Mouse (Mus musculus) megakaryocyte-erythroid progenitor cell, adult 5-6 weeks (primary cell): ENCODE measurements around the gene Soat1. TPM values are rescaled to one million over a fixed set of nuclear protein-coding genes. Genes with fewer than 3 reads are reported as not detected.
A peak's percentile ranks its signal among the peaks of the same experiment; 100 is the strongest.
"Not testable (repeated sequence)": the region's sequence is repeated elsewhere in the genome, so short reads cannot be mapped to it uniquely, and the experiment has no call there.

Experiments used
- ATAC-seq: replicated peaks from 2 replicates; pipeline ENCODE4 v1.8.0; 2016; ENCODE audit warnings: mild to moderate bottlenecking, inconsistent platforms; ENCODE audit not compliant: severe bottlenecking, poor library complexity, low FRiP score, low TSS enrichment
- total RNA-seq, 2 experiments: library from RNA; stranded (forward) in 1 of 2; stranded (reverse) in 1 of 2; fragments of 200-1000, 215-1000 nt in 1 of 2; fragments of >200 nt in 1 of 2; fragmentation: Nextera tagmentation in 1 of 2; gene quantifications; 2 replicates each; pipeline ENCODE4 v1.2.3; 2014 to 2017

The Soat1 gene
- total RNA-seq, 2 experiments from 2014 or later = 0.22 to 1.4 TPM

DNA sequence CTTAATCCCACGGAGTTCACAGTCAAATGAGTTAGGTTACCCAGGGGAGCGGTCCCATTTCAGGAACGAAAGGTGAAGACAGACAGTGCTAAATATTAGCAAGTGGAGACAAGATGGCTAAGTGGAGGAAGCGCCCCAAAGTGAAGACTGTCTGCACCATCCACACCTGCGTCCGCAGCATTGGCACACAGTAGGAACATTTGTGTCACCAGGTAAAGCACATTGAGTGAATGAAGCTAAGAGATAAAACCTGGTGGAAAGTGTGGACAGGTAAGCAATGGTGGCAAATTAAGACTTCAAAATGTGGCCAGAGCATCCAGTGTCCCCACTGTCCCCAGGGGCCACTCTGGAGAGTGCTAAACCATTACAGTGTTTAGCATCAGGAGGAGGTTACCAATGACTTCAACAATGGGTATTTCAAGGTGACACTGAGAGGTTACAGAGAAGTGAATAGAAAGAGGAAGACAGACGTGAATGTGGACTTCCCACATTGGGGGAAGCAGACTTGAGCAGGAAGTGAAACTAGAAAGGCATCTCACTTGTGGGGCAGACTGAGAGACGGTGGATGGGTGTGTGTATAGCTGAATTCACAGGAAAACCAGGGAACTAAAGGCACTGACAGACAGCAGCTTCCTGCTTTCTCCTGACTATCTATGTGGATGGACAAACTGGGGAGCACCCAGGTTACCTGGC lies 37.0 kb downstream of the Soat1 start:
- no peak for ATAC-seq

DNA sequence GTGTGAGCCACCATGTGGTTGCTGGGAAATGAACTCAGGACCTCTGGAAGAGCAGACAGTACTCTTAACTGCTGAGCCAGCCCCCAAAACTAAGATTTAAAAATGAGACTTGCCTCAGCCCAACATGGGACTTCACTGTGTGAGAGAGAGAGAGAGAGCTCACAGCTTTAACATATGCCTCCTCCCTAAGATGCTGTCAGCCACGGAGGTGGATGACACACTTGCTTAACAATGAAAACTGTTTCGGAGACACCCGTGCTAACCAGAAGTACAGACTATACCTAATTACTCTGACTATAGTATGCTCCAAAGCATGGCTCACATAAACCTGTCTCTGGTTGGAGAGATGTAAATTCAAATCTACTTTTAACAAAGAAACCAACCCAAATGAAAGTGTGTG lies 40.6 kb downstream of the Soat1 start:
- no peak for ATAC-seq

DNA sequence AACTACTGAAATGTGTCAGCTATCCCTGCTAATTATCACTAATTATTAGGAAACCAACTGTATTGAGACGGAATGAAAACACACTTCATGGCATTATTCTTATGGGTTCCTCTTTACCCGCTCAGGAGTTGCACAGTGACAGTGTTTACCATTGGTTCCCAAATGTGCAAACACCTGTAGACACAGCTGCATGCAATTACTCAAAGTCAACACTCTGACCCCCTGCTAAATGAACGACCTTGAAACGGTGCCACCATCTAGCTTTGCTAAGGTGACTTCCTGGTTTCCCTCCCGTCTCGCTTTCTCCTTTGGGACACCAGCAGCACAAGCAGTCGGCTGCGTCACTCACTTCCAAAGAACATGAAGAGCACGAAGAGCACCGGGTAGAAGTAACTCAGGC lies 41.6 kb downstream of the Soat1 start:
- no peak for ATAC-seq

DNA sequence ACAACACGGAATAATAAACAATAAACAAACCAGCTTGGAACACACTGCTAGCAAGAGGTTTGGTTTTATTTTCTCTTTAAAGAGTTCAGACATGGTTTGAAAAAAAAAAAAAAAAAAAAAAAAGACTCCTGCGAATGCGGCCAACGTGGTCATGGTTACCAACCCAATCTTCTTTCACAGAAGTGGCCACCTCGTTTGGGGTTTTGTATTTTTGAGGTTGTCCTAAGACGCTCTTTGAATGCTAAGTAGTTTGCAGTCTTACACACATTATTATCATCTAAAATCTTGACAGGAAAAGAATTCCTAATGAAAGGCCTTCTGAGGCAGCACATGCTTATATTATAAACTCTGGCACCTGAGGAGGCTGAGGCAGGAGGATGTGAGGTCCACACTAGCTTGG lies 45.7 kb downstream of the Soat1 start:
- ATAC-seq = no peak

DNA sequence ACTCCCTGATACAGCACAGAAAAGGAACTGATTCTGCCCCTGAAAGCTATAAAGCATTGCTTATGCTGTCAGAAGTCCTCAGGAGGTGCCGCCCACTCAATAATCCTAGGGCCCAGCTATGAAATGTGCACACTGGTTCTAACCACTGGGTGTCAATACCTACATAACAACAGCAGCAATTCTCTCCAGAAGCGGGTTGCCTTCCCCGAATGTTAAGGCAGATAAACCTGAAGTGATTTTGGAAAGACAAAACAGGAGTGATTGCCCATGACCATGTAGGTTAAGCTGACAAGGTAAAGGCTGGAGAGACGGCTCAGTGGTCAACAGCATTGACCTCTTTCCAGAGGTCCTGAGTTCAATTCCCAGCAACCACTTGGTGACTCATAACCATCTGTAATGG lies 48.4 kb downstream of the Soat1 start:
- no peak for ATAC-seq

DNA sequence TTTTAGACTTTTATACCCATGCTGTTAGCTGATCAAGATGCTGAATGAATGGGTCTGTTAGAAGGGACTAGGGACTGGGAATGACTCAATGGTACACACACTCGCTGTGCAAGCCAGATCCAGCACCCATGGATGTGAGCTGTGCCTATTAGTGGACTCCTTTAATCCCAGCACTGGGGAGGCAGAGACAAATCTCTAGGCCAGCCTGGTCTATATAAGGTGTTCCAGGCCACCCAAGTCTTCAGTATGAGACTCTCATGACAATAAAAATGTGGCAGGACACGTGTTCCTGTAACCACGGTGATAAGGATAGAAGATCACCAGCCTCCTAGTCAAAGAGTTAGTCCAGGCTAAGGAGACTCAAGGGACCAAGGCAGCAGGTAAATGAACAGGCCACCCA lies 50.1 kb downstream of the Soat1 start:
- no peak for ATAC-seq

DNA sequence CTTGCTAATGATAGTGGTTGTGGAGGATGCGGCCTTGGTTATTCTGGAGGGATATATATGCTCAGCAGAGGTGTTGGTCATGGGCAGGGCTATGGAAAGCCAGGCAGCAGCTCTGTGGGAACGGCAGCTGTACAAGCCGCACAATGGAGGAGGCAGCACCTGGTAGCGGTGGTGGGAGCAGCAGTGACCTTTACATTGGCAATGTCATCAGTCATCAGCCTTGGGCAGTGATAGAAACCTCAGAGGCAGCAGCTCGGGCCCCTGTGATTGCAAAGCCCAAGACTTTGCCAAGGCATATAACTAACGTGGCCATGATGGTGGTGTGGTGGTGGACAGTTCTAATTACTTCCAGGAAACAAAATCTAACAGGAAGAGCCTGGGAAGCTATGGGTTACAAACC lies 50.6 kb downstream of the Soat1 start:
- ATAC-seq = no peak

DNA sequence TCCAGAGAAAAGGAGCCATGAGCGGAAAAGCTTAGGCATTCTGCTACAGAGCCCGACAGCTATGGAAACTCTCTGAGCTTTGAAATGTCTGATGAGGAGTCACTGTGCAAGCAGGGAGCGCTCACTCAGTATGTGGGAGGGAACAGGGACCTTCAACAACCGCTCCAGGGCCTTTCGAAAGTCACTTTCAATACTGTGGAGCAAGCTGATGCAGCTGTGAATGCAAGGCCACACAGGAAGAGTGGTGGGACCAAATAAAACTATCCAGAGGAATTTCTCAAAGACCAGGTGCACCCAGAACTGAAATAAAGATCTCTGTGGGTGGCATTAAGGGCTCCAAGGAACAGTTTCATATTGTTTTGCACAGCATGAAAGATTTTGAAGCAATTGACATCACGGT lies 51.3 kb downstream of the Soat1 start:
- no peak for ATAC-seq

DNA sequence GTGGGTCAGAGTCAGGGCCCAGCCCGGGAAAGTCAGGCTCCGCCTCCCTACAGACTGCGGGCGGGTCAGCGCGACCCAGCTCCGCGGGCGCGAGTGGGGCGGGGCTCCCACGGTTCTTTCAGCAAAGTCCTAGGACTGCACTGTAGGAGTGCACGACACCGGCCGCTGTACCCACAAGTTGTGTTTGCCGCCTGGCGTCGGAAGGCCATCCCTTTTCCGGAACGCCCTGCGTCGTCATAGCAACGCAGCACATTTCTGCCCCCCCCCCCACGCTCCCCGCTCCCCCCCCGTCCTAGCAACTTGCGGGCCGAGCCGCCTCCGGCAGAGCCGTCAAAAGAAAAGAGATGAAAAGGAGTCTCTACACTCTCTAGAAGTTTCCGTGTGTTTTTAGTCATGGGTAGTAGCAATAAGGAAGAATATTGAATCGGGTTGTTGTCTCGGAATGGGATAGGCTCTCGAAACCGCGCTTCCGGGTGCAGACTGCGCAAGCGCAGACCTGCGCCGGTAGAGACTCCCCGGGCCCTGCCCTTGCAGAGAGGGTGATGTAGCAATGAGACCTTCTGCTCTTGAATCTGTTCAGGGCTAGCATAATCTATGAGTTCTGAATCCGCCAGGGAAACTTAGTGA lies 53.3 kb downstream of the Soat1 start, which contains the start of gene Axdnd1:
Gene Axdnd1 (minus strand): TSS at position 489 of the 627 bp plus-strand sequence.
- peak; percentile 94 for ATAC-seq

DNA sequence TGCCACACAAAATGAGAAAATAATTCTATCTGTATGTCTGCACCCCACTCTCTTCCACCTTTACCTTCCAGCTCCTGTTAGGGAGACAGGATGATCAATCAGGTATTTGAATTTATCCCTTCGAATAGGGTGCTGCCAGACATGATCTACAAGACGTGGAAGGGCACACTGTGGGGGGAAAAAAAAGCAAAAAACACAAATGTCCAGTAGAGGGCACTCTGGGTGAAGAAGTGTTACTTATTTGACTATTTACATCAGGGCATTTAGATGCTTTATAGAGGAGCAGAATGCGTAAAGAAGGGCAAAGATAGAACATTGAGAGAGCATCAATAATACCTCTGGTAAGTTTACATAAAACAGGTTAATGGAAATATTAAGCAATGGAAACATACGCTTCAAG lies 56.0 kb downstream of the Soat1 start:
- no peak for ATAC-seq

DNA sequence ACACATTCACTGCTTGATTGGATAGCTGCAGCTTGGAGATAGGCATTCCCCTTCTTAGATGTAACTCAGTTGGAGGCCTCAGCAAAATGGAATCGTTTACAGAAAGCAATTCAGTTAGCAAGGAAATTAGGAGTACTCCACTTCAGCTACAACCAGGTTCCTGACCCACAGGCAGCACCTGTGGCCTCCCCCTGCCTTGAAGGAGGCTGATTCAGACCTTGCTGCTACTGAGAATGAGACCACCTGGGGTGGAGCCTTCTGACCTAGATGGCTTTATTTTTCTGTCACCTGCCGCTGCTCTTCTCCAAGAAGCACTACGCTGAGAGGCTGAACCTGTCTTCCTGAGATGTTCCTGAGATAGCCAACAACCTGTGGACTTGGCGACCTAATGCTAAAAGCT lies 65.6 kb downstream of the Soat1 start:
- 0 out of 2 replicates have a peak, but pooled peaks have one; percentile 46 for ATAC-seq

DNA sequence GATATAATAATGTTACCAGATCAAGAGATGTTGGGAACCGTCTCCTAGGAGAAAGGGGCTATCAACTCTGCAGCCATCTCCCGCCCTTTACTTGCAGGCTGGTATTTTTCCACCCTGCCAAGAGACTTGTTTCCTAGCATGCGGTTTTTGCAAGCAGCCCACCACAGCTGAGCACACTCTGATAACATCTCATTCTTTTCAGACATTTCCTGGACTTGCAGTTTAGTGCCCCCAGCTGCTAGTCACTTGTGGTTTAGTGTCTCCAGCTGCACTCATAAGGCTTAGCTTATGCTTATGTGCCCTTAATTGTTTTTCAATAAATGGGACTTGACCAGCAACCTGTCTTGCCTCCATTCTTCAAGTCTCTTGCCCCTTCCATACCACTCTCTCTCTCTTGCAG lies 66.1 kb downstream of the Soat1 start:
- ATAC-seq = peak; percentile 68

DNA sequence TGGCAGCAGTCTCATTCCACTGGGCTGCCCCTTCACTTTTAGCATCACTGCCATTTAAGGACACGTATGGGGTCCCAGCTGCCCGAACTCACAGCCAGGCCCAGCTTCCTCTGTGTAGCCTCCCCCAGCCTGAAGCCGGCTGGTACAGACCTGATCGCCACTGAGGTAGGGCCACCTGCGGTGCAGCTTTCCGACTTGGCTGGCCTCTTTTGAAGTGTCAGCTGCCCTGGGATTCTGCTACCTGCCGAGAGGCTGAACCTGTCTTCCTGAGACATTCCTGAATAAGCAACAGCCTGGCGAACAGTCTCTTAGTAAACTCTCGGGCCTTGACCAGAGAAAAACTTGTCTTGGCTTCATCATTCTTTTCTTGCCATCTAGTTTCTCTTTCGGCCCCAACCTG lies 70.9 kb downstream of the Soat1 start:
- no peak for ATAC-seq

DNA sequence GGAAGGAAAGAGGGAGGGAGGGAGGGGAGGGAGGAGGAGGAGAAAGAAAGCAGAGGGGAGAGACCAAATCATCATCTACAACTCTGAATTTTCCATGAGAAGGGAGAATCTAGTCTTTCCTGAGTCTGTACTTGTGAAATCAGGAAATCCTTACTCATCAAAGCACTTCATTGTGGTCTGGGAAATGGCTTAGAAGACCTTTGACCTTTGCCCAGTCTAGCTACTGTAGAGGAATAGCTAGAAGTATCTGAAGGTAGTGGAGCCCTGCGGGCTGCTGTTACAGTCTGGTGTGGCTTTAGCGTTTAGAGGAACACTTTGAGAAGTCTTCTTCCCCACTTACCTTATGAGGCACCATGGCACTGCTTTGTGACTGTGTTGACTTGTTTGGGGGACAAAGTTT lies 71.6 kb downstream of the Soat1 start:
- no peak for ATAC-seq

DNA sequence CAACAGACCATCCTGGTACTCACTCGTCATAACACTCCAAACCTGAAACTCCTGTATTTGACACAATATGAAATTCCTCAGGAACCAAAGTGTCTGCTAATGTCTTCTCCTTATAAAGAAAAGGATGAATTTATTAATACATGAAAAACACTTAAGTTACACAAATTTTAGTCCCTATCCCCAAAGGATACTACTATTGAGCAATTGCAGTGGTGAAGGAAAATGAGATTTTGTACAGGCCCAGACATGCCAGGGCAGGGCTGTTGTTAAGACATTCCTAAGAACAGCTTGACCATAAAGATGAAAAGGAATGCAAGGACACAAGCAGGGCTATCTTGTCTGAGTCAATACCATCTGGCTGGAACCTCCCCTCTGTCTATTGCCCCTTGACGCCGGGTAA lies 74.0 kb downstream of the Soat1 start:
- ATAC-seq = not testable (repeated sequence)

DNA sequence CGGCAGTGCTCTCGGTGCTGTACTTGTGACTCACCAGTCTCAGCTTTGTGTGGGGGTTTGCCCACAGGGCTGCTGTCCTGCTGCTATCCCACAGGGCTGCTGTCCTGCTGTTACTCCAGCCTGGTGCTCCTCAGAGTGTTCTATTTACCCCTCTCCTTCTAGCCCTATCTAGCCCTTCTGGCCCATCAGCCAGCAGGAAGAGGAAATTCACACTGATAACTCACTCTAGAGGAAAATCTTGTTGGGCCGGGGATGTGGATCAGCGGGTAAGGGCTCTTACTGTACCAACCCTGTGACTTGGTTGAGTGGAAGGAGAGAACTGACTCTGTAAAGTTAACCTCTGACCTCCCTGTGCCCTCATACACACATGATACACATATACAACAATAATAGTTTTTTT lies 81.0 kb downstream of the Soat1 start:
- no peak for ATAC-seq

DNA sequence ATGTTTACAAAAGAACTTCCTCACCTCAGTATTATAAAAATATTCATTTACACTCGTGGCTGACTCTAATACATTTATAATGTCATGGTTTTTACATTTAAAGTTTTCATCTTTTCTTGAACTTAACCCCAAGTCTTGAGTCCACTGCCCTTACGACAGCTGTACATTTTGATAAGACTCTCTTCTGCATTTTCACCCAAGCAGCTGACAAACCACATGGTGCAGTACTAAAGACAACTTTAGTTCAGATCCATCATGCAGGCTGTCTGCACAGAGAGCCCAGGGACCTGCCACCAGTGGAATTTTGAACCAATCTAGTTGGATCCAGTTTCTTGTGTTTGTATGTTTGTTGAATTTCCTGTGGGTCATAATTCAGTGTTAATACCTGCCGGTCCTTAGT lies 87.3 kb downstream of the Soat1 start:
- ATAC-seq = peak; percentile 83

DNA sequence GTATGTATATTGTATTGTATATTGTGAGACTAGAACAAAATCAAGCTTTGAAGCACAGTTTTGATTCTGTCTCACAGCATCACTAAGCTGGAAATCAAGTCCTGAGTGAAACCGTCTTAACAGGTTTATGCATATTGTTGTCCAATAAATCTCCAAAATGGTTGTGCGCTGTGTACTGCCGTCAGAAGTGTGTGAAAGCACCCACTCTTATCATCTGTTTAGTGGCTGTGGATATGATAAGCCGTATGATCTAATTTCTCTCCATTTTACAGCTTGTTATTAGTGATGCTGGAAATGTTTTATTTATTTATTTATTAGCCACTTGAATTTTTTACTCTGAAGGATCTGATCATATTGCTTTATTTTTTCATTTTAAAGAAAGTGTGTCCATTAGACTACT lies 87.9 kb downstream of the Soat1 start:
- no peak for ATAC-seq

DNA sequence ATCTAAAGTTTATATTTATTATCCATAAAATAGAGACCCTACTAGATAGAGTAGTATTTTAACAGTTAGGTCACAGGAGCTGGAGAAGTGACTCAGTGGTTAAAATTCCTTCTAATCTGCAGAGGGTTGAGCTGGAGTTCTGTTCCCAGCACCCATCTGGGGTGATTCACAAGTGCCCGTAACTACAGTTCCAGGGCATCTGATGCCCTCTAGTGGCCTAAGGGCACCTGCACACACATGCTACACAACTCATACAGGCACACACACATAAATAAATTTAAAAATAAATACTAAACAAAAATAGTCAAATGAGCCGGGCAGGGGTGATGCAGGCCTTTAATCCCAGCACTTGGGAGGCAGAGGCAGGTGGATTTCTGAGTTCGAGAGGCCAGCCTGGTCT lies 92.9 kb downstream of the Soat1 start:
- ATAC-seq = no peak
